15 mouse cellular contexts compared by ENCODE assay signal in genomic region chr13:37060810-37061209, GRCm38 (mm10). TPM values are rescaled to one million over a fixed set of nuclear protein-coding genes. Genes with fewer than 3 reads are reported as not detected.
DNase-seq lines count a peak whose midpoint lies in the region; ATAC-seq and TF ChIP-seq lines count a peak whose summit lies in the region.
"Had no signal": no experiment of that assay in that cellular context is flagged by ENCODE, and none has a peak within 500 bp of the region (broad histone marks: within the 10 kb centered on the region; RNA-seq: fewer than 3 reads in every experiment).

No protein-coding gene starts in this region.

- DNase-seq in heart, adult 11 months: peak; percentile 92
- no peak for DNase-seq in heart, embryonic 10.5 days (ENCODE audit: low spot score)
- DNase-seq in brain, adult 2 months (ENCODE audit: low read depth, low spot score): peak; percentile 12
- DNase-seq in heart, postnatal 14 days: peak; percentile 19 to 32
- peak; percentile 76 for DNase-seq in lung, postnatal 0 days (ENCODE audit: low spot score)
- no peak for DNase-seq in midbrain, postnatal 0 days (ENCODE audit: low spot score)
- no peak for DNase-seq in cerebellum, adult 8-10 months
- no peak for DNase-seq in cerebellum, adult 11 months
- DNase-seq: B cell, adult 2 months; cerebellum, adult 2 months; right cerebral cortex, postnatal 4 days had no signal

- H3K4me3 ChIP-seq in heart, embryonic 10.5 days: no peak overlapping the region
- H3K4me3 ChIP-seq in lung, postnatal 0 days (ENCODE audit: low read depth, low read length): no peak overlapping the region
- H3K4me3 ChIP-seq in midbrain, postnatal 0 days (ENCODE audit: low read depth, low read length): no peak overlapping the region
- H3K4me3 ChIP-seq: hindbrain, embryonic 12.5 days; layer of hippocampus, adult 2 months had no signal

- H3K4me1 ChIP-seq in heart, embryonic 10.5 days: peaks cover 6% of the 10 kb centered on the region; the same call in 1 of the 2 replicates
- no peaks in the 10 kb centered on the region for H3K4me1 ChIP-seq in lung, postnatal 0 days (ENCODE audit: insufficient read depth, low read depth, low read length)
- H3K4me1 ChIP-seq in midbrain, postnatal 0 days (ENCODE audit: insufficient read depth, low read length): no peaks in the 10 kb centered on the region
- H3K4me1 ChIP-seq: hindbrain, embryonic 12.5 days had no signal

- 0 out of 2 replicates have a peak, but pooled peaks have one; percentile 17 for TF ChIP-seq CTCF in lung, postnatal 0 days (IDR thresholded peaks at IDR 0.05)
- no peak for TF ChIP-seq CTCF in midbrain, postnatal 0 days (IDR thresholded peaks at IDR 0.05)

- ATAC-seq in lung, postnatal 0 days: peak; percentile 68
- ATAC-seq in midbrain, postnatal 0 days (ENCODE audit: low FRiP score): no peak
- ATAC-seq: intestine, postnatal 0 days had no signal

- no peaks in the 10 kb centered on the region for H3K27me3 ChIP-seq in heart, embryonic 10.5 days (ENCODE audit: insufficient read depth, poor library complexity, severe bottlenecking)
- no peaks in the 10 kb centered on the region for H3K27me3 ChIP-seq in lung, postnatal 0 days (replicated peaks; ENCODE audit: insufficient read depth, low read length)
- no peaks in the 10 kb centered on the region for H3K27me3 ChIP-seq in midbrain, postnatal 0 days (ENCODE audit: insufficient read depth, low read length)
- H3K27me3 ChIP-seq: hindbrain, embryonic 12.5 days had no signal

- no peak overlapping the region for H3K9ac ChIP-seq in lung, postnatal 0 days (replicated peaks; ENCODE audit: low read depth)
- H3K9ac ChIP-seq in midbrain, postnatal 0 days (replicated peaks; ENCODE audit: low read length, poor library complexity, severe bottlenecking): no peak overlapping the region
- H3K9ac ChIP-seq: hindbrain, embryonic 12.5 days had no signal

- no peaks in the 10 kb centered on the region for H3K9me3 ChIP-seq in heart, embryonic 10.5 days
- H3K9me3 ChIP-seq in lung, postnatal 0 days (ENCODE audit: low read length): no peaks in the 10 kb centered on the region
- H3K9me3 ChIP-seq in midbrain, postnatal 0 days (ENCODE audit: low read length): no peaks in the 10 kb centered on the region
- H3K9me3 ChIP-seq: G1E; hindbrain, embryonic 12.5 days had no signal

- H3K36me3 ChIP-seq in heart, embryonic 10.5 days: no peaks in the 10 kb centered on the region
- no peaks in the 10 kb centered on the region for H3K36me3 ChIP-seq in lung, postnatal 0 days (ENCODE audit: insufficient read depth, low read length)
- no peaks in the 10 kb centered on the region for H3K36me3 ChIP-seq in midbrain, postnatal 0 days (ENCODE audit: insufficient read depth, low read length)
- H3K36me3 ChIP-seq: G1E; hindbrain, embryonic 12.5 days had no signal

- H3K27ac ChIP-seq in heart, embryonic 10.5 days: no peak overlapping the region
- H3K27ac ChIP-seq in lung, postnatal 0 days (ENCODE audit: low read length): no peak overlapping the region
- H3K27ac ChIP-seq in midbrain, postnatal 0 days (ENCODE audit: low read depth, low read length): no peak overlapping the region
- H3K27ac ChIP-seq: hindbrain, embryonic 12.5 days; layer of hippocampus, adult 2 months had no signal

- 82% methylated on average over 5 of the region's 5 CpGs for WGBS in heart, embryonic 10.5 days
- WGBS in lung, postnatal 0 days: 67% methylated on average over 5 of the region's 5 CpGs
- WGBS in midbrain, postnatal 0 days: 73% methylated on average over 5 of the region's 5 CpGs

- no peak overlapping the region for H3K4me2 ChIP-seq in lung, postnatal 0 days (replicated peaks; ENCODE audit: low read depth, low read length)
- H3K4me2 ChIP-seq in midbrain, postnatal 0 days (ENCODE audit: low read depth, low read length, poor library complexity, severe bottlenecking): no peak overlapping the region
- H3K4me2 ChIP-seq: hindbrain, embryonic 12.5 days had no signal

- intact Hi-C loops in heart, postnatal 14 days (cut with DNase I): no loop called here

- TF ChIP-seq EP300 in lung, postnatal 0 days (IDR thresholded peaks at IDR 0.05): peak; percentile 44; the same call in 1 of the 2 replicates

RNA-seq across cellular contexts. Expression of gene F13a1, which starts 10.8 kb away (rescaled TPM):
- 1.2 and 2.6 TPM in 2 replicates for polyA plus RNA-seq in heart, embryonic 10.5 days (2016; fragmentation: Nextera tagmentation; extraction: Ambion mirVana)
- total RNA-seq in heart, postnatal 14 days (2021): 10 to 100 TPM; 26.9 to 30.9 TPM
- 6.6 and 8.6 TPM in 2 replicates for polyA plus RNA-seq in lung, postnatal 0 days (2015; fragmentation: Nextera tagmentation; extraction: Ambion mirVana)
- 12.4 and 17.3 TPM in 2 replicates for total RNA-seq in midbrain, postnatal 0 days (2014; rRNA removed)
- polyA plus RNA-seq in midbrain, postnatal 0 days (2015; fragmentation: Nextera tagmentation; extraction: Ambion mirVana): 11.3 and 11.5 TPM in 2 replicates
- polyA plus RNA-seq: G1E had no signal

Comparison
In these comparisons a context has a peak if more than half of its experiments do, and no peak if none do; other contexts are left out.
1. DNase-seq: peak in heart, adult 11 months (single experiment), brain, adult 2 months (single experiment), heart, postnatal 14 days (2 of 2) and lung, postnatal 0 days (single experiment); none in heart, embryonic 10.5 days (single experiment), midbrain, postnatal 0 days (single experiment), cerebellum, adult 8-10 months (single experiment) and cerebellum, adult 11 months (single experiment).